Mouse (Mus musculus) CH12.LX (cell line): ENCODE results near the gene Cnpy4. TPM values are rescaled to one million over a fixed set of nuclear protein-coding genes. Genes with fewer than 3 reads are reported as not detected.

Experiments
- DNase-seq: peaks from one replicate; pipeline ENCODE4 v3.0.0-alpha.2; 2013; ENCODE audit errors: extremely low read depth
- H3K27ac ChIP-seq: 2 replicates; pipeline ENCODE4 v1.5.1; 2012; ENCODE audit warnings: low read depth, mild to moderate bottlenecking, control low read depth, moderate library complexity; ENCODE audit not compliant: insufficient read depth
- H3K27me3 ChIP-seq: replicated peaks from 2 replicates; pipeline ENCODE3; 2012; ENCODE audit warnings: inconsistent platforms
- H3K36me3 ChIP-seq, 2 experiments: replicated peaks in 1 of 2; 2 replicates each; pipeline versions ENCODE3 to v1.6.1; 2012; ENCODE audit warnings: inconsistent platforms in 1 of 2, low read length in 1 of 2, mild to moderate bottlenecking in 1 of 2, mixed read lengths in 1 of 2, moderate library complexity in 1 of 2; ENCODE audit not compliant: control insufficient read depth in 1 of 2, insufficient read depth in 1 of 2
- H3K4me1 ChIP-seq, 2 experiments: 2 replicates each; pipeline ENCODE4 v1.6.1; 2012; ENCODE audit warnings: inconsistent platforms in 1 of 2, moderate library complexity in 1 of 2; ENCODE audit not compliant: insufficient read depth in 2 of 2, control insufficient read depth in 1 of 2
- H3K4me2 ChIP-seq: 2 replicates; pipeline ENCODE4 v1.6.1; 2012; ENCODE audit warnings: low read depth, mild to moderate bottlenecking, control low read depth; ENCODE audit not compliant: poor library complexity, insufficient read depth, severe bottlenecking
- H3K4me3 ChIP-seq, 3 experiments: fragments of 150-350 bp in 1 of 3; sonication (generic) in 1 of 3; replicated peaks in 1 of 3; 2 replicates each; pipeline versions ENCODE3 to v1.5.1; 2011 to 2012; ENCODE audit warnings: low read depth in 2 of 3, low read length in 2 of 3, mild to moderate bottlenecking in 2 of 3, moderate library complexity in 2 of 3, control low read depth in 1 of 3, improper control_type of control experiment in 1 of 3, inconsistent platforms in 1 of 3, mixed read lengths in 1 of 3; ENCODE audit not compliant: poor library complexity in 1 of 3
- H3K79me2 ChIP-seq: replicated peaks from 2 replicates; pipeline ENCODE4 v1.6.1; 2012; ENCODE audit warnings: mild to moderate bottlenecking, moderate library complexity; ENCODE audit not compliant: control insufficient read depth, poor library complexity, insufficient read depth, severe bottlenecking; ENCODE audit errors: extremely low read depth
- H3K9ac ChIP-seq: 2 replicates; pipeline ENCODE4 v1.6.1; 2012; ENCODE audit warnings: low read depth, mild to moderate bottlenecking, control low read depth, moderate library complexity; ENCODE audit not compliant: insufficient read depth
- H3K9me3 ChIP-seq: replicated peaks from 2 replicates; pipeline ENCODE3; 2012; ENCODE audit warnings: low read length, inconsistent platforms, mixed read lengths
- CHD1 ChIP-seq: IDR thresholded peaks from 2 replicates; pipeline ENCODE4 v1.6.1; 2012; ENCODE audit warnings: low read depth, low read length, improper control_type of control experiment, inconsistent platforms
- CHD2 ChIP-seq: IDR thresholded peaks from 2 replicates; pipeline ENCODE4 v1.6.1; 2011; ENCODE audit warnings: low read length, improper control_type of control experiment
- E2F4 ChIP-seq: IDR thresholded peaks from 2 replicates; pipeline ENCODE4 v1.6.1; 2011; ENCODE audit warnings: low read depth, low read length, improper control_type of control experiment; ENCODE audit not compliant: insufficient replicate concordance
- ELF1 ChIP-seq: IDR thresholded peaks from 2 replicates; pipeline ENCODE4 v1.6.1; 2014; ENCODE audit warnings: low read depth, mild to moderate bottlenecking, inconsistent platforms, low read length, improper control_type of control experiment
- EP300 ChIP-seq: IDR thresholded peaks from 2 replicates; pipeline ENCODE4 v1.6.1; 2011; ENCODE audit warnings: low read length, improper control_type of control experiment
- ETS1 ChIP-seq: conservative IDR thresholded peaks from 2 replicates; pipeline ENCODE4 v1.6.1; 2012; ENCODE audit warnings: low read depth, mild to moderate bottlenecking, inconsistent platforms, low read length, improper control_type of control experiment, moderate library complexity
- GABPA ChIP-seq: IDR thresholded peaks from 2 replicates; pipeline ENCODE4 v1.6.1; 2012; ENCODE audit warnings: low read depth, low read length, improper control_type of control experiment, inconsistent platforms; ENCODE audit not compliant: insufficient replicate concordance
- HCFC1 ChIP-seq: IDR thresholded peaks from 2 replicates; pipeline ENCODE4 v1.6.1; 2012; ENCODE audit warnings: low read depth, mild to moderate bottlenecking, inconsistent platforms, low read length, improper control_type of control experiment
- JUND ChIP-seq: conservative IDR thresholded peaks from 2 replicates; pipeline ENCODE4 v1.6.1; 2011; ENCODE audit warnings: low read depth, low read length, improper control_type of control experiment
- MAX ChIP-seq: IDR thresholded peaks from 2 replicates; pipeline ENCODE4 v1.6.1; 2011; ENCODE audit warnings: low read length, improper control_type of control experiment
- MEF2A ChIP-seq: IDR thresholded peaks from 2 replicates; pipeline ENCODE4 v1.6.1; 2014; ENCODE audit warnings: low read depth, mild to moderate bottlenecking, inconsistent platforms, low read length, improper control_type of control experiment, borderline replicate concordance
- MYC ChIP-seq: IDR thresholded peaks from 2 replicates; pipeline ENCODE4 v1.6.1; 2011; ENCODE audit warnings: low read depth, mild to moderate bottlenecking, improper control_type of control experiment, low read length
- NELFE ChIP-seq: IDR thresholded peaks from 2 replicates; pipeline ENCODE4 v1.6.1; 2011; ENCODE audit warnings: low read depth, low read length, improper control_type of control experiment
- PAX5 ChIP-seq: IDR thresholded peaks from 2 replicates; pipeline ENCODE4 v1.6.1; 2012; ENCODE audit warnings: low read length, inconsistent platforms, mixed read lengths
- POLR2A ChIP-seq: IDR thresholded peaks from 2 replicates; pipeline ENCODE4 v1.6.1; 2011; ENCODE audit warnings: low read depth, mild to moderate bottlenecking, improper control_type of control experiment, low read length
- POLR2AphosphoS2 ChIP-seq: IDR thresholded peaks from 2 replicates; pipeline ENCODE4 v1.6.1; 2011; ENCODE audit warnings: low read depth, low read length, improper control_type of control experiment
- RAD21 ChIP-seq: IDR thresholded peaks from 2 replicates; pipeline ENCODE4 v1.6.1; 2011; ENCODE audit warnings: low read depth, mild to moderate bottlenecking, low read length, improper control_type of control experiment, moderate library complexity
- TBP ChIP-seq: conservative IDR thresholded peaks from 2 replicates; pipeline ENCODE4 v1.6.1; 2011; ENCODE audit warnings: low read depth, low read length, improper control_type of control experiment
- UBTF ChIP-seq: IDR thresholded peaks from 2 replicates; pipeline ENCODE4 v1.6.1; 2012; ENCODE audit warnings: low read depth, mild to moderate bottlenecking, inconsistent platforms, low read length, improper control_type of control experiment, moderate library complexity
- USF1 ChIP-seq: IDR thresholded peaks from 2 replicates; pipeline ENCODE4 v1.6.1; 2014; ENCODE audit warnings: low read depth, mild to moderate bottlenecking, inconsistent platforms, low read length, improper control_type of control experiment
- dilution Hi-C: fragments of 300-500 bp; cut with MboI; formaldehyde crosslinking; loops from 2 replicates; pipeline ENCODE4 v1.14.3; 2020; ENCODE audit warnings: low sequenced_read_pairs; ENCODE audit not compliant: extremely low pct_unique_long_range_greater_than_20kb, extremely low pct_ligation_motif_present
- in situ Hi-C: fragments of 300-500 bp; cut with MboI; formaldehyde crosslinking; loops from 3 replicates; pipeline ENCODE4 v1.14.3; 2019; ENCODE audit warnings: low sequenced_read_pairs, low pct_ligation_motif_present, low pct_unique_long_range_greater_than_20kb, mixed read lengths
- polyA plus RNA-seq: library from polyadenylated mRNA; unstranded; fragments of >175 nt; gene quantifications from 2 replicates; pipeline ENCODE4 v1.2.1, GENCODE M21; 2012; ENCODE audit warnings: low read depth; ENCODE audit not compliant: insufficient read length
- total RNA-seq, 2 experiments: library from RNA; depleted of rRNA; stranded (reverse); fragments of 300-350 nt in 1 of 2; fragments of >200 nt in 1 of 2; gene quantifications; 2 replicates each; pipeline ENCODE4 v1.2.3; 2012 to 2014

Gene Cnpy4
- total and polyA plus RNA-seq, 3 experiments, result 19.2 to 24.9 (median 21.6) TPM

DNA sequence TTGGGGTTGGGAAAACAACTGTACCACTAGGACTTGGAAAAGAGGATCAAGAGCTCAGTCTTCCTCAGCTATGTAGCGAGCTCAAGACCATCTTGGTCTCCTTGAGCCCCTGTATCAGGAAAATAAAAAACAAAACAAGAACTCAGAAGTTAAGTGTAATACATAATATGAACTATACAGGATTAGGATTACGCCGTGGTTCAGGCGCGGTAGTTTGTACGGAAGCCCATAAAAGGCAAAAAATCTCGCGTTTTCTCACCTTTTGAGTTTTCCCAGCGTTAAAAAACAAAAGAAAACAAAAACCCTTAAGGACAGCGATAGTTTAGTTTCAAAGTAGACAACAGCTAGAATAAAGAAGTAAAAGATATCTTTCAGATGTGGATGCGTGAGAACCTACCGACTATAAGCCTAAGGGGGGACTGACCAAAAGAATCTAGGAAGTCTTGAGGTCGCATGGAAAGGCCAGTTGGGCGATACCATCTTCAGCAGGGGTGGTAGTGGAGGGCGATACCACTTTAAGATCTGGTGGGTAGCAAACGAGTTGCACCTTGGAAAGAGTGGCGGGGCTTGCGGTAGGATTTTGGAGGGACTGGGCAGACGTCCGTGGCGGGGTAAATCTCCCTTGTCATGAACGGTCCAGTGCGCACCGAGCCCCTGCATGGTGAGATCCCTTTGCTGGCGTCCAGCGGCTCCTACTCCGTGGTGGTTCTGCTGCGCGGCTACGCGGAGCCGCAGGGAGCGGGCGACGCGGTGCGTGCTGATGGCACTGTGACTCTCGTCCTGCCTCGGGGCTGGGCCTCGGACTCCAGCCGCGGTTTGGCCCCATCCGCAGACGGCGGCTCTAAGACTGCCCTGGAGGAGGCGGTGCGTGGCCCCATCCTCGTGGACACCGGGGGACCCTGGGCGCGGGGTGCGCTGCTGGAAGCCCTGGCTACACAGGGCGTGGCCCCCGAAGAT, 6.8 kb downstream of the Cnpy4 start, which contains the start of gene Mblac1:
Mblac1 (plus strand) TSS at position 544 of the 957 bp plus-strand sequence.
- DNase-seq, result no peak
- H3K4me1 ChIP-seq, result no peaks in the 10 kb centered on the region
- in situ Hi-C loops (no loop called here), dilution Hi-C loops (no loop called here)
- TF ChIP-seq POLR2A, result peak; percentile 41
- no peak for TF ChIP-seq UBTF
- no peak for TF ChIP-seq JUND
- no peak for TF ChIP-seq USF1
- no peak for TF ChIP-seq RAD21
- TF ChIP-seq POLR2AphosphoS2, result peak; percentile 67
- TF ChIP-seq GABPA, result no peak
- TF ChIP-seq HCFC1, result no peak; the same call in 1 of the 2 replicates
- 0 out of 2 replicates have a peak, but pooled peaks have one; percentile 11 for TF ChIP-seq ELF1
- peak; percentile 57; the same call in 1 of the 2 replicates for TF ChIP-seq NELFE
- TF ChIP-seq MYC, result peak; percentile 33
- TF ChIP-seq MEF2A, result no peak
- TF ChIP-seq EP300, result no peak
- TF ChIP-seq MAX, result no peak
- TF ChIP-seq CHD2, result no peak
- TF ChIP-seq TBP, result peak; percentile 43; the same call in 1 of the 2 replicates
- TF ChIP-seq CHD1, result peak; percentile 97
- no peak for TF ChIP-seq E2F4
- no peak within 1 kb of the TSS for H3K27ac ChIP-seq
- H3K27me3 ChIP-seq, result no peaks in the 10 kb centered on the region
- H3K79me2 ChIP-seq, result no peaks in the 10 kb centered on the region
- H3K4me2 ChIP-seq, result peak within 1 kb of the TSS; percentile 4; the same call in 1 of the 2 replicates
- peaks cover 3% of the 10 kb centered on the region for H3K9me3 ChIP-seq
- peak within 1 kb of the TSS in 2 of 3 experiments; percentile 23 to 53 for H3K4me3 ChIP-seq
- peak within 1 kb of the TSS; percentile 42; the same call in 1 of the 2 replicates for H3K9ac ChIP-seq
- H3K36me3 ChIP-seq, result peaks cover 21 to 57% of the 10 kb centered on the region in 2 experiments

GRCm38 (mm10) chr5:138194755-138195345, 7.6 kb downstream of the Cnpy4 start:
- Histone ChIP-seq H3K27ac (no peak overlapping the region), H3K79me2 (no peaks in the 10 kb centered on the region), H3K27me3 (no peaks in the 10 kb centered on the region), H3K4me3 (peak overlapping the region in 1 of 3 experiments; percentile 53), H3K9me3 (peaks cover 3% of the 10 kb centered on the region), H3K36me3 (peaks cover 20 to 52% of the 10 kb centered on the region in 2 experiments), H3K4me2 (no peak overlapping the region), H3K4me1 (no peaks in the 10 kb centered on the region), H3K9ac (peak overlapping the region; percentile 42; the same call in 1 of the 2 replicates)
- no peak for DNase-seq
- in situ Hi-C loops (no loop called here), dilution Hi-C loops (no loop called here)
- TF ChIP-seq CHD1 (no peak), JUND (no peak), PAX5 (no peak), ETS1 (no peak), RAD21 (no peak)
